Mouse (Mus musculus): Measurements from ENCODE around the gene Ghr. TPM values are rescaled to one million over a fixed set of nuclear protein-coding genes. Genes with fewer than 3 reads are reported as not detected.

Gene Ghr
- polyA plus RNA-seq, 1 experiment = 1.6 TPM

DNA sequence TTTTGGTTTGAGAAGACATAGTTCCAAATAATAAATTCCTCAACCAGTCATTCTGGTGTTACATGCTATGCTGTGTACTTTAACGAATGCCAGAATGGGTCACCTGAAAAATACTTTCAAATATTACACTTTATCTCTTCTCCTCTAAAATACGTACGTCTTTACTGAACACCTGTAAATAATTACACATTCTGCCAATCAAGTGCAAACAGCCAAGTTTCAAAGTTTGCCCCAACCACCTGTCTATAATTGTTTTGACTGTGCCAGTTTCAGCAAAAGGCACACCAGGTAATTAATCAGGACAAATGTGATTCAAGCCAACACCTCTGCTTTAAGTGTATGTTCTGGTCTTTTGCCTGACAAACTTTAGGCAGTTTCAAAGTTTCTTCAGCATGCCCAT lies 94.7 kb downstream of the Ghr start:
- no peaks in the 10 kb centered on the region for H3K36me3 ChIP-seq (ENCODE audit: control insufficient read depth, insufficient read depth, low read length)
- no peaks in the 10 kb centered on the region for H3K27me3 ChIP-seq (ENCODE audit: control insufficient read depth, insufficient read depth, low read length)
- DNase-seq (ENCODE audit: low read depth in 1 of 2, low spot score in 2 of 2) = no peak
- no peaks in the 10 kb centered on the region for H3K4me1 ChIP-seq (ENCODE audit: control insufficient read depth, insufficient read depth, insufficient read length)
- no peak overlapping the region for H3K27ac ChIP-seq (ENCODE audit: insufficient read depth, low read length)
- TF ChIP-seq POLR2A (IDR thresholded peaks at IDR 0.05; ENCODE audit: low read depth, low read length) (no peak), CTCF (IDR thresholded peaks at IDR 0.05; ENCODE audit: extremely low read depth, insufficient read depth, insufficient read length, insufficient replicate concordance) (no peak)
- 90% methylated on average over 3 of the region's 3 CpGs for WGBS
- no peak overlapping the region for H3K4me3 ChIP-seq (ENCODE audit: extremely low read depth, insufficient read depth, insufficient read length)

DNA sequence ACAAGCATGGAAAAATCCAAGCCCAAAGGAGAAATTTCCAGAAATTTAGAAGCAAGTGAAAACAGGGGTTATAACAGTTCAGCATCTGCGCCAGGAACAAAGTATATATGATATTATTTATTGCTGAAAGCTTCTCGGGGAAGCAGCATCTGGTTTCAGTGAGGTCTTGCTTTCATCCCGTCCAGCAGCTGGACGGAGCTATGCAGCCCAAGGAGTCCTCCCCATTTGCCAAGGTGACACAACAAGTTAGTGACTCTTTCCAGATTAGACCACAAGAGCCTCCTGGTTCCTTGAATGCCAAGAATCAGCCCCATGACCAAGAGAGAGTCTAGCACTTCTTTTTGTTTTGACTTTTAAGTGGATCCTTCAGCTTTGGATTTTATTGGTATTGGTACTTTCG lies 96.6 kb downstream of the Ghr start:
- TF ChIP-seq POLR2A (IDR thresholded peaks at IDR 0.05; ENCODE audit: low read depth, low read length) (no peak), CTCF (IDR thresholded peaks at IDR 0.05; ENCODE audit: extremely low read depth, insufficient read depth, insufficient read length, insufficient replicate concordance) (no peak)
- no peaks in the 10 kb centered on the region for H3K27me3 ChIP-seq (ENCODE audit: control insufficient read depth, insufficient read depth, low read length)
- DNase-seq (ENCODE audit: low read depth in 1 of 2, low spot score in 2 of 2) = no peak
- no peaks in the 10 kb centered on the region for H3K4me1 ChIP-seq (ENCODE audit: control insufficient read depth, insufficient read depth, insufficient read length)
- H3K36me3 ChIP-seq (ENCODE audit: control insufficient read depth, insufficient read depth, low read length) = no peaks in the 10 kb centered on the region
- H3K27ac ChIP-seq (ENCODE audit: insufficient read depth, low read length) = no peak overlapping the region
- WGBS = 86% methylated on average over 5 of the region's 5 CpGs
- H3K4me3 ChIP-seq (ENCODE audit: extremely low read depth, insufficient read depth, insufficient read length) = no peak overlapping the region

DNA sequence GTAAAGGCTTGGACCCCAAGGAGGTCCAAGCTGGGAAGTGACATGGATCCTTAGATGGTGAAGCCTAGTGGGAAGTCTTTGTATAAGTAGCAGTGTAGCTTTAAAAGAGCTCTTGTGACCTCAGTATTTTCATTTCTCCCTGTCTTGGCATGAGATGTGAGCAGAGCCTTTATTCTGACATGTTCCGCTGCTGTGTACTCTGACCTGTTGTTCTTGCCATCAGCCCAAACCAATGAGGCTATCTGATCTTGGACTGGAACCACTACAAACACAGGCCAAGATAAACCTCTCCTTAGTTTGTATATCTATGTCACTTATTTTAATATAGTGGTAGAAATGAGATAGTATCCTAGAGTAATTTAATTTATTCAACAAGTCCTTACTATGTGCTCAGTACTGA lies 97.9 kb downstream of the Ghr start:
- 89% methylated on average over 1 of the region's 1 CpGs for WGBS
- no peaks in the 10 kb centered on the region for H3K36me3 ChIP-seq (ENCODE audit: control insufficient read depth, insufficient read depth, low read length)
- no peak overlapping the region for H3K4me3 ChIP-seq (ENCODE audit: extremely low read depth, insufficient read depth, insufficient read length)
- H3K27ac ChIP-seq (ENCODE audit: insufficient read depth, low read length) = no peak overlapping the region
- no peak for DNase-seq (ENCODE audit: low read depth in 1 of 2, low spot score in 2 of 2)
- H3K27me3 ChIP-seq (ENCODE audit: control insufficient read depth, insufficient read depth, low read length) = no peaks in the 10 kb centered on the region
- no peak for TF ChIP-seq POLR2A (IDR thresholded peaks at IDR 0.05; ENCODE audit: low read depth, low read length)
- TF ChIP-seq CTCF (IDR thresholded peaks at IDR 0.05; ENCODE audit: extremely low read depth, insufficient read depth, insufficient read length, insufficient replicate concordance) = no peak
- no peaks in the 10 kb centered on the region for H3K4me1 ChIP-seq (ENCODE audit: control insufficient read depth, insufficient read depth, insufficient read length)

DNA sequence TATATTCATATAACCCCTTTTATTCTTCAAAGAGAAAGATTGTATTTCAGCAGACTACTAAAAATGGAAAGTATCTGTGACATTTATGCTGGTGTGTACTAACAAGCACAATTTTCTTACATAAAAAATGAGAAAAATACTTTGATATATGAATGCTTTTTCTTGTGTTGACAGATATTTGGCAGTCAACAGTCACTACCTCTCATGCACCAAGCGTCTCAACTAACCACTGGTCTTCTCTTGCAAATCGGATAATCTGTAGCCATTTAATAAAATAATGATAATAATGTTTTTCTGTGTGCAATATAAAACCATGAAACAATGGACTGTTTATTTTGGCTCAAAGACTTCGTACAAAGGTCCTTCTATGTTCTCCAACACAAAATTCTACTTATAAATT lies 99.8 kb downstream of the Ghr start:
- no peaks in the 10 kb centered on the region for H3K27me3 ChIP-seq (ENCODE audit: control insufficient read depth, insufficient read depth, low read length)
- WGBS = 80% methylated on average over 3 of the region's 3 CpGs
- H3K4me1 ChIP-seq (ENCODE audit: control insufficient read depth, insufficient read depth, insufficient read length) = no peaks in the 10 kb centered on the region
- no peaks in the 10 kb centered on the region for H3K36me3 ChIP-seq (ENCODE audit: control insufficient read depth, insufficient read depth, low read length)
- no peak for DNase-seq (ENCODE audit: low read depth in 1 of 2, low spot score in 2 of 2)
- no peak overlapping the region for H3K27ac ChIP-seq (ENCODE audit: insufficient read depth, low read length)
- no peak overlapping the region for H3K4me3 ChIP-seq (ENCODE audit: extremely low read depth, insufficient read depth, insufficient read length)
- no peak for TF ChIP-seq CTCF (IDR thresholded peaks at IDR 0.05; ENCODE audit: extremely low read depth, insufficient read depth, insufficient read length, insufficient replicate concordance)
- TF ChIP-seq POLR2A (IDR thresholded peaks at IDR 0.05; ENCODE audit: low read depth, low read length) = no peak

DNA sequence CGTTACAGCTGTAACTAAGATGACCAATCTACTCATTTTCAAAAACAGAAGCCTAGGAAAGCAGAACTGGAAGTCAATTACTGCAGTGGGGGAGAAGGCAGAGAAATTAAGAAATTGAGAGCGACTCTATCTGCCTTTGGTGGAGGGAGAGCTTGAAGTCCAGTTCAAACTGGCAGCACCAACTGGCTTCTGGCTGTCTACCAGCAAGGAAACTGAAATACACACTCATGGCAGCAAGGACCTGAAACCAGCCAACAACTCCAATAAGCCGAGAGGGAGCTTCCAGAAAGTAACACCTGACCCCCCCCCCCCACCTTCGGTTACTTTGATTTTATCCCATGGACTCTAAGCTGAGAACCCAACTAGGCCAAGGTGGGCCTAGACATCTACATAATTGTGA lies 114.1 kb downstream of the Ghr start:
- Histone ChIP-seq H3K27ac (ENCODE audit: insufficient read depth, low read length) (no peak overlapping the region), H3K4me3 (ENCODE audit: extremely low read depth, insufficient read depth, insufficient read length) (no peak overlapping the region), H3K27me3 (ENCODE audit: control insufficient read depth, insufficient read depth, low read length) (no peaks in the 10 kb centered on the region), H3K4me1 (ENCODE audit: control insufficient read depth, insufficient read depth, insufficient read length) (no peaks in the 10 kb centered on the region), H3K36me3 (ENCODE audit: control insufficient read depth, insufficient read depth, low read length) (no peaks in the 10 kb centered on the region)
- no peak for DNase-seq (ENCODE audit: low read depth in 1 of 2, low spot score in 2 of 2)
- WGBS = 86% methylated on average over 4 of the region's 4 CpGs
- TF ChIP-seq POLR2A (IDR thresholded peaks at IDR 0.05; ENCODE audit: low read depth, low read length) (no peak), CTCF (IDR thresholded peaks at IDR 0.05; ENCODE audit: extremely low read depth, insufficient read depth, insufficient read length, insufficient replicate concordance) (no peak)

DNA sequence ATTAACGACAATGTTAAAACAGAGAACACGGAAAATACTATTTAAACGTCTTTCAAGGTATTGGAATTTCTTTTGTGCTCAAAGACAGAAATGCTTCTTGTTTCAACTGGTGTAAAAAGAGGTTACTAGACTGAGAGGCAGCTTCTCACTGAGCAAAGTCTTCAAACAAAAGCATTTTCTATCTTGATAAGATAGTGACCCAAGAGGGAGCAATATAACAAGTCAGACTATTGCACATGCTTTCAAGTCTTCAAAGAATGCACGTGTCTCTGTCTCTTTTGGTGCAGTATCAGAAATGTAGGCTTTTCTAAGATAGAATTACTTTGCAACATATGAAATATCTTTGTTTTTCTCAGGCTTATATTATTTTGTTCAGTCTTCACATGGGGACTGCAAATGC lies 116.7 kb downstream of the Ghr start:
- no peaks in the 10 kb centered on the region for H3K36me3 ChIP-seq (ENCODE audit: control insufficient read depth, insufficient read depth, low read length)
- H3K4me3 ChIP-seq (ENCODE audit: extremely low read depth, insufficient read depth, insufficient read length) = no peak overlapping the region
- H3K27me3 ChIP-seq (ENCODE audit: control insufficient read depth, insufficient read depth, low read length) = no peaks in the 10 kb centered on the region
- DNase-seq (ENCODE audit: low read depth in 1 of 2, low spot score in 2 of 2) = no peak
- no peak overlapping the region for H3K27ac ChIP-seq (ENCODE audit: insufficient read depth, low read length)
- H3K4me1 ChIP-seq (ENCODE audit: control insufficient read depth, insufficient read depth, insufficient read length) = no peaks in the 10 kb centered on the region
- TF ChIP-seq POLR2A (IDR thresholded peaks at IDR 0.05; ENCODE audit: low read depth, low read length) = no peak
- TF ChIP-seq CTCF (IDR thresholded peaks at IDR 0.05; ENCODE audit: extremely low read depth, insufficient read depth, insufficient read length, insufficient replicate concordance) = no peak
- WGBS = 90% methylated on average over 4 of the region's 4 CpGs

DNA sequence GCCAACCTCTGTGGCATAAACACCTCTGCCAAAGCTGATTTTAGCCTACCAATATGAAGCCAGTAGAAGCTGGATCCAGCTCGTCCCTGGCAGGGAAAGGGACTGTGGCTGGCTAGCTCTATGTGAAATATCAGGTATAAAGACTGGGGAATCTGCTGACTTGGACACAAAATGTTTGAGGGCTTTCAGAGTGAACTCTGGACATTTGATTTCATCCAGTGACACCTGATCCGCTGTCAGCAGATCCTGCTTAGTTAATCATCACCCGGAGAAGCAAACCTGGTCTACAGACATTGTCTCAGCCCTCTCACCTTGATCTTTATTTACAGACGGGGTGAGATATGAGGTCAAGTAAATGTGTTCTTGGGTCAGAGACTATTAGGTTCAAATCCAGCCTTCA lies 118.5 kb downstream of the Ghr start:
- Histone ChIP-seq H3K4me3 (ENCODE audit: extremely low read depth, insufficient read depth, insufficient read length) (no peak overlapping the region), H3K27me3 (ENCODE audit: control insufficient read depth, insufficient read depth, low read length) (no peaks in the 10 kb centered on the region), H3K27ac (ENCODE audit: insufficient read depth, low read length) (no peak overlapping the region), H3K4me1 (ENCODE audit: control insufficient read depth, insufficient read depth, insufficient read length) (no peaks in the 10 kb centered on the region), H3K36me3 (ENCODE audit: control insufficient read depth, insufficient read depth, low read length) (no peaks in the 10 kb centered on the region)
- TF ChIP-seq CTCF (IDR thresholded peaks at IDR 0.05; ENCODE audit: extremely low read depth, insufficient read depth, insufficient read length, insufficient replicate concordance) (no peak), POLR2A (IDR thresholded peaks at IDR 0.05; ENCODE audit: low read depth, low read length) (no peak)
- WGBS = 78% methylated on average over 4 of the region's 4 CpGs
- no peak for DNase-seq (ENCODE audit: low read depth in 1 of 2, low spot score in 2 of 2)
